Mouse (Mus musculus) intestine, embryonic 16.5 days (tissue): ENCODE data around the gene Pdzd2. TPM values are rescaled to one million over a fixed set of nuclear protein-coding genes. Genes with fewer than 3 reads are reported as not detected.

Source experiments
- ATAC-seq: fragments of 200-750 bp; cut with Nextera tagmentation; 2 replicates; pipeline ENCODE4 v1.8.0; 2017; ENCODE audit warnings: moderate TSS enrichment, moderate library complexity
- H3K27ac ChIP-seq: fragments of 300-500 bp; sonication (generic); 2 replicates; pipeline ENCODE4 v1.5.1; 2014; ENCODE audit warnings: mild to moderate bottlenecking, low read length
- H3K27me3 ChIP-seq: fragments of 300-500 bp; sonication (generic); replicated peaks from 2 replicates; pipeline ENCODE4 v1.6.1; 2014; ENCODE audit warnings: low read length, control low read depth, mixed read lengths; ENCODE audit not compliant: control insufficient read depth, insufficient read depth
- H3K36me3 ChIP-seq: fragments of 300-500 bp; sonication (generic); 2 replicates; pipeline ENCODE4 v1.6.1; 2014; ENCODE audit warnings: low read length, control low read depth; ENCODE audit not compliant: control insufficient read depth, insufficient read depth
- H3K4me1 ChIP-seq: fragments of 300-500 bp; sonication (generic); 2 replicates; pipeline ENCODE4 v1.6.1; 2014; ENCODE audit warnings: low read length, control low read depth, mixed read lengths; ENCODE audit not compliant: control insufficient read depth, insufficient read depth
- H3K4me2 ChIP-seq: fragments of 300-500 bp; sonication (generic); 2 replicates; pipeline ENCODE4 v1.6.1; 2014; ENCODE audit warnings: low read depth, low read length, control low read depth
- H3K4me3 ChIP-seq: fragments of 300-500 bp; sonication (generic); 2 replicates; pipeline ENCODE4 v1.5.1; 2014; ENCODE audit warnings: mild to moderate bottlenecking, low read length
- H3K9ac ChIP-seq: fragments of 300-500 bp; sonication (generic); 2 replicates; pipeline ENCODE4 v1.6.1; 2014; ENCODE audit warnings: low read depth, low read length
- H3K9me3 ChIP-seq: fragments of 300-500 bp; sonication (generic); 2 replicates; pipeline ENCODE4 v1.6.1; 2016; ENCODE audit warnings: low read length, control low read depth; ENCODE audit not compliant: control insufficient read depth
- WGBS: fragments of 180-500 bp; shearing (Covaris S2); extraction: QIAGEN DNeasy Blood & Tissue Kit; methylation state at CpG from one replicate; pipeline ENCODE4 v1.1.7; 2014; 5-methylcytosine and 5-hydroxymethylcytosine counted together
- polyA plus RNA-seq: library from polyadenylated mRNA; unstranded; fragments of >200 nt; fragmentation: Nextera tagmentation; extraction: Ambion mirVana; gene quantifications from 2 replicates; pipeline ENCODE4 v1.2.1, GENCODE M21; 2015

Gene Pdzd2
- polyA plus RNA-seq, 1 experiment from 2014 or later = 9.1 TPM

- no peak overlapping the region for H3K4me2 ChIP-seq
- no peak overlapping the region for H3K9ac ChIP-seq
- H3K4me1 ChIP-seq = 0 out of 2 replicates have a peak, but pooled peaks cover 4% of the 10 kb centered on the region
- no peak for ATAC-seq
- no peak overlapping the region for H3K27ac ChIP-seq
- no peaks in the 10 kb centered on the region for H3K27me3 ChIP-seq
- 71% methylated on average over 11 of the region's 11 CpGs for WGBS
- H3K36me3 ChIP-seq = no peaks in the 10 kb centered on the region
- no peaks in the 10 kb centered on the region for H3K9me3 ChIP-seq
- H3K4me3 ChIP-seq = no peak overlapping the region
Measured at GRCm38 (mm10) chr15:12566637-12567440, 172.9 kb downstream of the Pdzd2 start.

GRCm38 (mm10) chr15:12565281-12565680 is 174.4 kb downstream of the Pdzd2 start:
- Histone ChIP-seq H3K27me3 (no peaks in the 10 kb centered on the region), H3K4me3 (no peak overlapping the region), H3K9ac (no peak overlapping the region), H3K4me2 (no peak overlapping the region), H3K36me3 (no peaks in the 10 kb centered on the region), H3K9me3 (no peaks in the 10 kb centered on the region), H3K27ac (no peak overlapping the region), H3K4me1 (0 out of 2 replicates have a peak, but pooled peaks cover 7% of the 10 kb centered on the region)
- 51% methylated on average over 8 of the region's 8 CpGs for WGBS
- no peak for ATAC-seq

- H3K9ac ChIP-seq = no peak overlapping the region
- 0 out of 2 replicates have a peak, but pooled peaks cover 9% of the 10 kb centered on the region for H3K4me1 ChIP-seq
- H3K4me2 ChIP-seq = no peak overlapping the region
- no peaks in the 10 kb centered on the region for H3K27me3 ChIP-seq
- no peaks in the 10 kb centered on the region for H3K36me3 ChIP-seq
- H3K9me3 ChIP-seq = no peaks in the 10 kb centered on the region
- H3K4me3 ChIP-seq = no peak overlapping the region
- no peak overlapping the region for H3K27ac ChIP-seq
- 27% methylated on average over 8 of the region's 8 CpGs for WGBS
- no peak for ATAC-seq
Measured at GRCm38 (mm10) chr15:12560505-12560904, 179.2 kb downstream of the Pdzd2 start.

- H3K27me3 ChIP-seq = no peaks in the 10 kb centered on the region
- H3K4me2 ChIP-seq = no peak overlapping the region
- 0 out of 2 replicates have a peak, but pooled peaks cover 5% of the 10 kb centered on the region for H3K4me1 ChIP-seq
- no peak overlapping the region for H3K27ac ChIP-seq
- no peak for ATAC-seq
- no peak overlapping the region for H3K4me3 ChIP-seq
- 75% methylated on average over 11 of the region's 11 CpGs for WGBS
- H3K9me3 ChIP-seq = no peaks in the 10 kb centered on the region
- H3K36me3 ChIP-seq = no peaks in the 10 kb centered on the region
- no peak overlapping the region for H3K9ac ChIP-seq
Measured at GRCm38 (mm10) chr15:12557663-12558436, 181.9 kb downstream of the Pdzd2 start.

- no peak overlapping the region for H3K4me3 ChIP-seq
- no peaks in the 10 kb centered on the region for H3K36me3 ChIP-seq
- H3K9me3 ChIP-seq = no peaks in the 10 kb centered on the region
- H3K27ac ChIP-seq = no peak overlapping the region
- H3K4me1 ChIP-seq = peaks cover 12% of the 10 kb centered on the region; the same call in 1 of the 2 replicates
- WGBS = 50% methylated on average over 3 of the region's 3 CpGs
- H3K4me2 ChIP-seq = no peak overlapping the region
- ATAC-seq = no peak
- no peak overlapping the region for H3K9ac ChIP-seq
- H3K27me3 ChIP-seq = no peaks in the 10 kb centered on the region
Measured at GRCm38 (mm10) chr15:12553211-12553610, 186.5 kb downstream of the Pdzd2 start.

- no peak overlapping the region for H3K4me3 ChIP-seq
- no peaks in the 10 kb centered on the region for H3K27me3 ChIP-seq
- WGBS = 57% methylated on average over 3 of the region's 3 CpGs
- H3K9me3 ChIP-seq = no peaks in the 10 kb centered on the region
- H3K4me2 ChIP-seq = no peak overlapping the region
- no peak overlapping the region for H3K9ac ChIP-seq
- ATAC-seq = no peak
- H3K36me3 ChIP-seq = no peaks in the 10 kb centered on the region
- H3K27ac ChIP-seq = no peak overlapping the region
- H3K4me1 ChIP-seq = peaks cover 12% of the 10 kb centered on the region; the same call in 1 of the 2 replicates
Measured at GRCm38 (mm10) chr15:12550919-12551318, 188.8 kb downstream of the Pdzd2 start.

GRCm38 (mm10) chr15:12550376-12550775 is 189.3 kb downstream of the Pdzd2 start:
- no peak overlapping the region for H3K9ac ChIP-seq
- ATAC-seq = no peak
- WGBS = 43% methylated on average over 9 of the region's 9 CpGs

GRCm38 (mm10) chr15:12549919-12550305 is 189.8 kb downstream of the Pdzd2 start:
- Histone ChIP-seq H3K9ac (peak overlapping the region; percentile 64), H3K27ac (peak overlapping the region; percentile 17), H3K4me1 (peaks cover 19% of the 10 kb centered on the region), H3K9me3 (no peaks in the 10 kb centered on the region), H3K27me3 (no peaks in the 10 kb centered on the region), H3K4me3 (peak overlapping the region; percentile 59), H3K4me2 (peak overlapping the region; percentile 95), H3K36me3 (no peaks in the 10 kb centered on the region)
- peak; percentile 71 for ATAC-seq
- 1% methylated on average over 13 of the region's 13 CpGs for WGBS

More at GRCm38 (mm10) chr15:12550376-12550775, 189.3 kb downstream of the Pdzd2 start:
- Histone ChIP-seq H3K4me3 (peak overlapping the region; percentile 59; the same call in 1 of the 2 replicates), H3K27me3 (no peaks in the 10 kb centered on the region), H3K4me1 (peaks cover 14% of the 10 kb centered on the region), H3K4me2 (no peak overlapping the region), H3K36me3 (no peaks in the 10 kb centered on the region), H3K27ac (no peak overlapping the region), H3K9me3 (no peaks in the 10 kb centered on the region)

- 1% methylated on average over 28 of the region's 28 CpGs for WGBS
- ATAC-seq = peak; percentile 66
Measured at GRCm38 (mm10) chr15:12549271-12549918, 190.3 kb downstream of the Pdzd2 start.

More at GRCm38 (mm10) chr15:12549271-12549918, 190.3 kb downstream of the Pdzd2 start:
- Histone ChIP-seq H3K4me3 (peak overlapping the region; percentile 59), H3K9me3 (no peaks in the 10 kb centered on the region), H3K4me2 (peak overlapping the region; percentile 95), H3K4me1 (peaks cover 22% of the 10 kb centered on the region), H3K27ac (peak overlapping the region; percentile 17), H3K36me3 (no peaks in the 10 kb centered on the region), H3K27me3 (no peaks in the 10 kb centered on the region), H3K9ac (peak overlapping the region; percentile 64)
